Mouse (Mus musculus): ENCODE measurements at regions not wholly inside any gene's neighbourhood (a gene's known extent, or its start where the extent isn't known, plus 50 kb on each side); places are given as distances from the start of the nearest gene placed in this dataset.

GRCm38 (mm10) chr13:59212296-59212701 lies 372.7 kb downstream of the Agtpbp1 start:
- Histone ChIP-seq H3K4me3 (ENCODE audit: insufficient read depth, low read depth, low read length) (no peak overlapping the region), H3K27ac (ENCODE audit: insufficient read depth, low read depth, low read length) (no peak overlapping the region)
- 84% methylated on average over 15 of the region's 15 CpGs for WGBS

DNA sequence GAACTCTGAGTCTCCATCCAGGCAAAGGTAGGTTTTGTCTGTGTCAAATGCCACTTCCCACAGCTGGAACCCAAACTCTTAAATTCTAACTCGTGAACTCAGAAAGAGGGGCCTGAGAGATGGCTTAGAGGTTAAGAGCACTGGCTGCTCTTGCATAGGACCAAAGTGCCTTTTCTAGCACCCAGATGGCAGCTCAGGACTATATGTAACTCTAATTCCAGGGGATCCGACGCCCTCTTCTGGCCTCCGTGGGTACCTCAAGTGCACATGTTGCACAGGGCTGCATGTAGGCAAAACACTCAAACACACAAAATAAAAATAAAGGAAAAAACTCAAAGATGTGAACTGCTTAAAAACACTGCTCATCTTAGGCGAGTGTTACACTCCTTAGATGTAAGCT lies 374.2 kb downstream of the Agtpbp1 start:
- H3K36me3 ChIP-seq (ENCODE audit: control insufficient read depth, insufficient read depth, low read length), result no peaks in the 10 kb centered on the region
- H3K27ac ChIP-seq (ENCODE audit: insufficient read depth, low read depth, low read length), result no peak overlapping the region
- TF ChIP-seq POLR2A (IDR thresholded peaks at IDR 0.05; ENCODE audit: low read depth, low read length) (no peak), CTCF (conservative IDR thresholded peaks at IDR 0.05; ENCODE audit: insufficient read depth, insufficient read length, low read depth, low read length) (no peak)
- WGBS, result 61% methylated on average over 5 of the region's 5 CpGs
- H3K4me3 ChIP-seq (ENCODE audit: insufficient read depth, low read depth, low read length), result no peak overlapping the region
- no peaks in the 10 kb centered on the region for H3K4me1 ChIP-seq (ENCODE audit: control insufficient read depth, insufficient read depth, low read length)
- no peaks in the 10 kb centered on the region for H3K27me3 ChIP-seq (replicated peaks; ENCODE audit: control insufficient read depth, insufficient read depth, low read length)
- no peak for DNase-seq

More at GRCm38 (mm10) chr13:59212296-59212701, 372.7 kb downstream of the Agtpbp1 start:
- TF ChIP-seq POLR2A (IDR thresholded peaks at IDR 0.05; ENCODE audit: low read depth, low read length) (no peak), CTCF (conservative IDR thresholded peaks at IDR 0.05; ENCODE audit: insufficient read depth, insufficient read length, low read depth, low read length) (no peak)
- Histone ChIP-seq H3K27me3 (replicated peaks; ENCODE audit: control insufficient read depth, insufficient read depth, low read length) (no peaks in the 10 kb centered on the region), H3K4me1 (ENCODE audit: control insufficient read depth, insufficient read depth, low read length) (no peaks in the 10 kb centered on the region), H3K36me3 (ENCODE audit: control insufficient read depth, insufficient read depth, low read length) (no peaks in the 10 kb centered on the region)
- no peak for DNase-seq

- Histone ChIP-seq H3K27me3 (replicated peaks; ENCODE audit: control insufficient read depth, insufficient read depth, low read length) (no peaks in the 10 kb centered on the region), H3K27ac (ENCODE audit: insufficient read depth, low read depth, low read length) (no peak overlapping the region), H3K4me1 (ENCODE audit: control insufficient read depth, insufficient read depth, low read length) (no peaks in the 10 kb centered on the region), H3K4me3 (ENCODE audit: insufficient read depth, low read depth, low read length) (no peak overlapping the region), H3K36me3 (ENCODE audit: control insufficient read depth, insufficient read depth, low read length) (no peaks in the 10 kb centered on the region)
- DNase-seq, result no peak
- WGBS, result 67% methylated on average over 3 of the region's 3 CpGs
- TF ChIP-seq POLR2A (IDR thresholded peaks at IDR 0.05; ENCODE audit: low read depth, low read length) (no peak), CTCF (conservative IDR thresholded peaks at IDR 0.05; ENCODE audit: insufficient read depth, insufficient read length, low read depth, low read length) (no peak)
Measured at GRCm38 (mm10) chr13:59206186-59206585, 378.8 kb downstream of the Agtpbp1 start.

DNA sequence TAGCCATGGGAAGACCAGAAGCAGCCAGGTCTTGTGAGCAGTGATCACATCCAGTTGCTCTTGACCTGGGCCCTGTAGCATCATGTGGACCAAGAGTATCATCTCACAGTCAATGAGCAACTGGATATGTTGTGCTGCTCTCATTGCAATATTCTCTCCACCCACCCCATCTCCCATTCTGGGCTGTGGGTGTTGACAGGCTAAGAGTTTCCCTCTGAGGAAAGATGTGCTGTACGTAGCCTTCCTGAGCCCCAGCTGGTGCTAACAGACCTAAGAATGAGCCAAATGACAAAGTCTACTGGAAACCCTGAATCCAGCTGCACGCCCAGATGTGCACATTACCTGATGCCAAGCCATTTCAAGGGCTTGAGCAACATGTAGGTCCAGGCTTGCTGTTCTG lies 380.5 kb downstream of the Agtpbp1 start:
- no peak overlapping the region for H3K27ac ChIP-seq (ENCODE audit: insufficient read depth, low read depth, low read length)
- H3K4me1 ChIP-seq (ENCODE audit: control insufficient read depth, insufficient read depth, low read length), result no peaks in the 10 kb centered on the region
- TF ChIP-seq POLR2A (IDR thresholded peaks at IDR 0.05; ENCODE audit: low read depth, low read length), result no peak
- no peak for TF ChIP-seq CTCF (conservative IDR thresholded peaks at IDR 0.05; ENCODE audit: insufficient read depth, insufficient read length, low read depth, low read length)
- no peaks in the 10 kb centered on the region for H3K27me3 ChIP-seq (replicated peaks; ENCODE audit: control insufficient read depth, insufficient read depth, low read length)
- no peak for DNase-seq
- WGBS, result 95% methylated on average over 2 of the region's 2 CpGs
- H3K36me3 ChIP-seq (ENCODE audit: control insufficient read depth, insufficient read depth, low read length), result no peaks in the 10 kb centered on the region
- H3K4me3 ChIP-seq (ENCODE audit: insufficient read depth, low read depth, low read length), result no peak overlapping the region

GRCm38 (mm10) chr13:59196311-59196710 lies 388.7 kb downstream of the Agtpbp1 start:
- no peak overlapping the region for H3K27ac ChIP-seq (ENCODE audit: insufficient read depth, low read depth, low read length)
- H3K36me3 ChIP-seq (ENCODE audit: control insufficient read depth, insufficient read depth, low read length), result no peaks in the 10 kb centered on the region
- no peaks in the 10 kb centered on the region for H3K4me1 ChIP-seq (ENCODE audit: control insufficient read depth, insufficient read depth, low read length)
- no peaks in the 10 kb centered on the region for H3K27me3 ChIP-seq (replicated peaks; ENCODE audit: control insufficient read depth, insufficient read depth, low read length)
- 53% methylated on average over 5 of the region's 5 CpGs for WGBS
- no peak for DNase-seq
- no peak overlapping the region for H3K4me3 ChIP-seq (ENCODE audit: insufficient read depth, low read depth, low read length)
- TF ChIP-seq CTCF (conservative IDR thresholded peaks at IDR 0.05; ENCODE audit: insufficient read depth, insufficient read length, low read depth, low read length) (no peak), POLR2A (IDR thresholded peaks at IDR 0.05; ENCODE audit: low read depth, low read length) (no peak)

- no peak for DNase-seq
Measured at GRCm38 (mm10) chr13:59188431-59188830, 382.1 kb downstream of the Ntrk2 start.

More at GRCm38 (mm10) chr13:59188431-59188830, 382.1 kb downstream of the Ntrk2 start:
- H3K4me3 ChIP-seq (ENCODE audit: insufficient read depth, low read depth, low read length), result no peak overlapping the region
- no peaks in the 10 kb centered on the region for H3K36me3 ChIP-seq (ENCODE audit: control insufficient read depth, insufficient read depth, low read length)
- H3K27ac ChIP-seq (ENCODE audit: insufficient read depth, low read depth, low read length), result no peak overlapping the region
- no peaks in the 10 kb centered on the region for H3K27me3 ChIP-seq (replicated peaks; ENCODE audit: control insufficient read depth, insufficient read depth, low read length)
- 64% methylated on average over 11 of the region's 11 CpGs for WGBS
- H3K4me1 ChIP-seq (ENCODE audit: control insufficient read depth, insufficient read depth, low read length), result no peaks in the 10 kb centered on the region
- TF ChIP-seq CTCF (conservative IDR thresholded peaks at IDR 0.05; ENCODE audit: insufficient read depth, insufficient read length, low read depth, low read length), result no peak
- no peak for TF ChIP-seq POLR2A (IDR thresholded peaks at IDR 0.05; ENCODE audit: low read depth, low read length)

All from kidney, adult 2 months (tissue).